Mouse (Mus musculus) E14TG2a.4 (cell line): ENCODE results near the gene Zscan4-ps1.
"Not testable (repeated sequence)": the region's sequence is repeated elsewhere in the genome, so short reads cannot be mapped to it uniquely, and the experiment has no call there.

ENCODE experiments used
- CTCF ChIP-seq: conservative IDR thresholded peaks from 2 replicates; pipeline ENCODE4 v1.5.1; 2014; ENCODE audit warnings: low read length
- POU5F1 ChIP-seq: IDR thresholded peaks from 2 replicates; pipeline ENCODE4 v1.6.1; 2014; ENCODE audit warnings: low read length, borderline replicate concordance

- not testable (repeated sequence) for TF ChIP-seq CTCF, POU5F1
Measured at GRCm38 (mm10) chr7:11069591-11069990, at the start of gene Zscan4-ps1.
